Mouse (Mus musculus): ENCODE measurements around the gene Cenpv. TPM values are rescaled to one million over a fixed set of nuclear protein-coding genes. Genes with fewer than 3 reads are reported as not detected.

The Cenpv gene
- total and polyA plus RNA-seq, 3 experiments, result 24.4 to 107 (median 33.6) TPM

- dilution Hi-C loops (cut with MboI; ENCODE audit: extremely low pct_ligation_motif_present, extremely low pct_unique_long_range_greater_than_20kb, low sequenced_read_pairs), result no loop called here
- no peak overlapping the region for H3K27ac ChIP-seq (ENCODE audit: insufficient read depth, low read depth)
- no peak overlapping the region for H3K9ac ChIP-seq (ENCODE audit: insufficient read depth, low read depth)
Measured at GRCm38 (mm10) chr11:62498802-62499201, 40.3 kb downstream of the Cenpv start.

GRCm38 (mm10) chr11:62497181-62497580 is 41.9 kb downstream of the Cenpv start:
- no peak overlapping the region for H3K9ac ChIP-seq (ENCODE audit: insufficient read depth, low read depth)
- peaks cover 0 to 8% of the 10 kb centered on the region in 2 experiments for H3K36me3 ChIP-seq (replicated peaks in 1 of 2; ENCODE audit: control insufficient read depth in 1 of 2, insufficient read depth in 1 of 2, low read length in 1 of 2)
- no peak overlapping the region for H3K4me3 ChIP-seq (replicated peaks in 1 of 3; ENCODE audit: low read depth in 2 of 3, low read length in 2 of 3, poor library complexity in 1 of 3)
- TF ChIP-seq HCFC1 (IDR thresholded peaks at IDR 0.05; ENCODE audit: low read depth, low read length), result no peak
- TF ChIP-seq SIN3A (IDR thresholded peaks at IDR 0.05; ENCODE audit: low read length), result no peak
- no peak for TF ChIP-seq CHD1 (IDR thresholded peaks at IDR 0.05; ENCODE audit: low read depth, low read length)
- TF ChIP-seq NELFE (IDR thresholded peaks at IDR 0.05; ENCODE audit: low read depth, low read length), result no peak
- TF ChIP-seq JUN (IDR thresholded peaks at IDR 0.05; ENCODE audit: insufficient read depth, low read depth, low read length), result no peak
- TF ChIP-seq MEF2A (IDR thresholded peaks at IDR 0.05; ENCODE audit: borderline replicate concordance, low read depth, low read length), result no peak
- TF ChIP-seq BHLHE40 (IDR thresholded peaks at IDR 0.05; ENCODE audit: low read depth, low read length), result no peak
- no peak for TF ChIP-seq JUND (conservative IDR thresholded peaks at IDR 0.05; ENCODE audit: low read depth, low read length)
- no peak for TF ChIP-seq USF1 (IDR thresholded peaks at IDR 0.05; ENCODE audit: low read depth, low read length)
- no peak for TF ChIP-seq MAFK (IDR thresholded peaks at IDR 0.05; ENCODE audit: insufficient replicate concordance, low read length)
- TF ChIP-seq RCOR1 (conservative IDR thresholded peaks at IDR 0.05; ENCODE audit: low read depth, low read length), result no peak
- H3K9me3 ChIP-seq (replicated peaks; ENCODE audit: low read length), result no peaks in the 10 kb centered on the region
- no peaks in the 10 kb centered on the region for H3K79me2 ChIP-seq (replicated peaks; ENCODE audit: control insufficient read depth, extremely low read depth, insufficient read depth, poor library complexity, severe bottlenecking)
- no peaks in the 10 kb centered on the region for H3K27me3 ChIP-seq (replicated peaks)
- in situ Hi-C loops (cut with MboI; ENCODE audit: low pct_ligation_motif_present, low pct_unique_long_range_greater_than_20kb, low sequenced_read_pairs), result no loop called here
- H3K4me2 ChIP-seq (ENCODE audit: insufficient read depth, low read depth, poor library complexity, severe bottlenecking), result no peak overlapping the region
- H3K4me1 ChIP-seq (ENCODE audit: control insufficient read depth in 1 of 2, insufficient read depth in 2 of 2), result peaks cover 0 to 15% of the 10 kb centered on the region in 2 experiments; a peak in 2 of 4 replicates
- H3K27ac ChIP-seq (ENCODE audit: insufficient read depth, low read depth), result no peak overlapping the region
- DNase-seq (ENCODE audit: extremely low read depth), result no peak
- dilution Hi-C loops (cut with MboI; ENCODE audit: extremely low pct_ligation_motif_present, extremely low pct_unique_long_range_greater_than_20kb, low sequenced_read_pairs), result no loop called here

More at GRCm38 (mm10) chr11:62498802-62499201, 40.3 kb downstream of the Cenpv start:
- H3K79me2 ChIP-seq (replicated peaks; ENCODE audit: control insufficient read depth, extremely low read depth, insufficient read depth, poor library complexity, severe bottlenecking), result no peaks in the 10 kb centered on the region
- H3K4me1 ChIP-seq (ENCODE audit: control insufficient read depth in 1 of 2, insufficient read depth in 2 of 2), result peaks cover 0 to 7% of the 10 kb centered on the region in 2 experiments; a peak in 1 of 4 replicates
- no peak for DNase-seq (ENCODE audit: extremely low read depth)
- H3K9me3 ChIP-seq (replicated peaks; ENCODE audit: low read length), result no peaks in the 10 kb centered on the region
- H3K36me3 ChIP-seq (replicated peaks in 1 of 2; ENCODE audit: control insufficient read depth in 1 of 2, insufficient read depth in 1 of 2, low read length in 1 of 2), result peaks cover 0 to 11% of the 10 kb centered on the region in 2 experiments
- no peak overlapping the region for H3K4me3 ChIP-seq (replicated peaks in 1 of 3; ENCODE audit: low read depth in 2 of 3, low read length in 2 of 3, poor library complexity in 1 of 3)
- H3K27me3 ChIP-seq (replicated peaks), result no peaks in the 10 kb centered on the region
- TF ChIP-seq TBP (conservative IDR thresholded peaks at IDR 0.05; ENCODE audit: low read depth, low read length) (no peak), PAX5 (IDR thresholded peaks at IDR 0.05; ENCODE audit: low read length) (no peak), ETS1 (conservative IDR thresholded peaks at IDR 0.05; ENCODE audit: low read depth, low read length) (no peak)
- in situ Hi-C loops (cut with MboI; ENCODE audit: low pct_ligation_motif_present, low pct_unique_long_range_greater_than_20kb, low sequenced_read_pairs), result no loop called here
- H3K4me2 ChIP-seq (ENCODE audit: insufficient read depth, low read depth, poor library complexity, severe bottlenecking), result no peak overlapping the region

Data from CH12.LX (cell line).